Mouse (Mus musculus): ENCODE data around the gene Klhl32.

- no peak for TF ChIP-seq HCFC1 (IDR thresholded peaks at IDR 0.05; ENCODE audit: low read depth, low read length)
- no peak for TF ChIP-seq CTCF (IDR thresholded peaks at IDR 0.05 in 2 of 3, conservative IDR thresholded peaks at IDR 0.05 in 1 of 3; ENCODE audit: control insufficient read depth in 1 of 3, insufficient read depth in 1 of 3, low read depth in 2 of 3, low read length in 3 of 3, poor library complexity in 1 of 3, severe bottlenecking in 1 of 3)
- no peak for TF ChIP-seq KAT2A (conservative IDR thresholded peaks at IDR 0.05; ENCODE audit: low read depth, low read length)
- no peak for TF ChIP-seq CHD1 (IDR thresholded peaks at IDR 0.05; ENCODE audit: low read depth, low read length)
These were observed 273.3 kb downstream of the Klhl32 start for GRCm38 (mm10) chr4:24577594-24577993.
